Mouse (Mus musculus) hindbrain, embryonic 14.5 days (tissue): ENCODE results near the gene Kcnt1. TPM values are rescaled to one million over a fixed set of nuclear protein-coding genes. Genes with fewer than 3 reads are reported as not detected.

Experiments
- ATAC-seq: fragments of 200-750 bp; cut with Nextera tagmentation; 2 replicates; pipeline ENCODE4 v1.8.0; 2017; ENCODE audit warnings: moderate number of reproducible peaks, mild to moderate bottlenecking, moderate TSS enrichment, moderate library complexity; ENCODE audit not compliant: low FRiP score
- DNase-seq: peaks from one replicate; pipeline ENCODE4 v3.0.0-alpha.2; 2015; ENCODE audit warnings: low spot score
- H3K27ac ChIP-seq: fragments of 300-500 bp; sonication (generic); 2 replicates; pipeline ENCODE4 v1.5.1; 2014; ENCODE audit warnings: mild to moderate bottlenecking, moderate library complexity
- H3K27me3 ChIP-seq: fragments of 300-500 bp; sonication (generic); 2 replicates; pipeline ENCODE4 v1.6.1; 2014; ENCODE audit warnings: mild to moderate bottlenecking, low read length, mixed read lengths; ENCODE audit not compliant: control insufficient read depth, insufficient read depth
- H3K36me3 ChIP-seq: fragments of 300-500 bp; sonication (generic); replicated peaks from 2 replicates; pipeline ENCODE4 v1.6.1; 2014; ENCODE audit not compliant: control insufficient read depth, insufficient read depth
- H3K4me1 ChIP-seq: fragments of 300-500 bp; sonication (generic); replicated peaks from 2 replicates; pipeline ENCODE4 v1.6.1; 2014; ENCODE audit warnings: antibody characterized with exemption, low read length, mixed read lengths; ENCODE audit not compliant: control insufficient read depth, insufficient read depth
- H3K4me2 ChIP-seq: fragments of 300-500 bp; sonication (generic); replicated peaks from 2 replicates; pipeline ENCODE4 v1.6.1; 2014; ENCODE audit warnings: mild to moderate bottlenecking, moderate library complexity
- H3K4me3 ChIP-seq: fragments of 300-500 bp; sonication (generic); replicated peaks from 2 replicates; pipeline ENCODE4 v1.5.1; 2014; ENCODE audit warnings: mild to moderate bottlenecking, low read length
- H3K9ac ChIP-seq: fragments of 300-500 bp; sonication (generic); 2 replicates; pipeline ENCODE4 v1.6.1; 2014
- H3K9me3 ChIP-seq: fragments of 300-500 bp; sonication (generic); 2 replicates; pipeline ENCODE4 v1.6.1; 2016; ENCODE audit warnings: low read length; ENCODE audit not compliant: control insufficient read depth
- WGBS: fragments of 180-500 bp; shearing (Covaris S2); extraction: QIAGEN DNeasy Blood & Tissue Kit; methylation state at CpG from one replicate; pipeline ENCODE4 v1.1.7; 2014; 5-methylcytosine and 5-hydroxymethylcytosine counted together
- polyA plus RNA-seq: library from polyadenylated mRNA; unstranded; fragments of >200 nt; fragmentation: Nextera tagmentation; extraction: Ambion mirVana; gene quantifications from 2 replicates; pipeline ENCODE4 v1.2.1, GENCODE M21; 2014

Gene Kcnt1
- polyA plus RNA-seq, 1 experiment from 2014 or later = 20.6 TPM

- Histone ChIP-seq H3K27me3 (peaks cover 5% of the 10 kb centered on the region; the same call in 1 of the 2 replicates), H3K4me1 (peaks cover 6% of the 10 kb centered on the region), H3K36me3 (no peaks in the 10 kb centered on the region), H3K27ac (no peak overlapping the region), H3K9me3 (no peaks in the 10 kb centered on the region), H3K9ac (no peak overlapping the region), H3K4me2 (no peak overlapping the region), H3K4me3 (no peak overlapping the region)
- ATAC-seq (no peak), DNase-seq (peak; percentile 61)
- 14% methylated on average over 4 of the region's 4 CpGs for WGBS
Observed at GRCm38 (mm10) chr2:25865412-25865811, 1.9 kb downstream of the Kcnt1 start.

GRCm38 (mm10) chr2:25866656-25867055 lies 3.1 kb downstream of the Kcnt1 start:
- Histone ChIP-seq H3K4me2 (no peak overlapping the region), H3K36me3 (no peaks in the 10 kb centered on the region), H3K9me3 (no peaks in the 10 kb centered on the region), H3K4me3 (no peak overlapping the region), H3K4me1 (peaks cover 6% of the 10 kb centered on the region), H3K9ac (no peak overlapping the region), H3K27ac (no peak overlapping the region), H3K27me3 (peaks cover 5% of the 10 kb centered on the region; the same call in 1 of the 2 replicates)
- 63% methylated on average over 5 of the region's 5 CpGs for WGBS
- ATAC-seq (no peak), DNase-seq (no peak)

DNA sequence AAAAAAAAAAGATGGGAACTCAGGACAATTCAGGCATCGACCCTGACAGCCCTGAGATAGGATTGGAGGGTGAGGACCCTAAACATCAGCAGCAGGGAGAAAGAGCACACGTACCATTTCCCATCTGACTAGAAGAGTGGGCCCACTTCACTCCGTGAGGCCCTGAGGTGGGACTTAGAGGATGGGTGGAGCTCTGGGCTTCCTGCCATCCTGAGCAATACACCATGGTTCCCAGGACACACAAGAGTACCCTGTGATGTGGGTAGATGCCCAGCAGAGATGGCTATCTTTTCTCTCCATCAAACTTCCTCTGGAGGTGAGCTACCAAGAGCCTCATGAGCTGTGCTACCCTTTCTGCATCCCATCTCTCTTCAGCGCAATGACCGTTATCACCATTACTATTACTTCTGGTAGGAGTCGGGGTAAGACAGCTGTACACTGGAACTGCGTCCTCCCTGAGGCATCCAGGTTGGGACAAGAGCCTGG lies 13.8 kb downstream of the Kcnt1 start:
- H3K9me3 ChIP-seq = no peaks in the 10 kb centered on the region
- WGBS = 24% methylated on average over 7 of the region's 7 CpGs
- DNase-seq = no peak
- peaks cover 9% of the 10 kb centered on the region for H3K27me3 ChIP-seq
- no peak overlapping the region for H3K27ac ChIP-seq
- no peaks in the 10 kb centered on the region for H3K36me3 ChIP-seq
- 0 out of 2 replicates have a peak, but pooled peaks cover 9% of the 10 kb centered on the region for H3K4me1 ChIP-seq
- peak overlapping the region; percentile 66 for H3K4me2 ChIP-seq
- no peak; the same call in none of the 2 replicates for ATAC-seq
- H3K4me3 ChIP-seq = peak overlapping the region; percentile 55
- peak overlapping the region; percentile 77 for H3K9ac ChIP-seq

DNA sequence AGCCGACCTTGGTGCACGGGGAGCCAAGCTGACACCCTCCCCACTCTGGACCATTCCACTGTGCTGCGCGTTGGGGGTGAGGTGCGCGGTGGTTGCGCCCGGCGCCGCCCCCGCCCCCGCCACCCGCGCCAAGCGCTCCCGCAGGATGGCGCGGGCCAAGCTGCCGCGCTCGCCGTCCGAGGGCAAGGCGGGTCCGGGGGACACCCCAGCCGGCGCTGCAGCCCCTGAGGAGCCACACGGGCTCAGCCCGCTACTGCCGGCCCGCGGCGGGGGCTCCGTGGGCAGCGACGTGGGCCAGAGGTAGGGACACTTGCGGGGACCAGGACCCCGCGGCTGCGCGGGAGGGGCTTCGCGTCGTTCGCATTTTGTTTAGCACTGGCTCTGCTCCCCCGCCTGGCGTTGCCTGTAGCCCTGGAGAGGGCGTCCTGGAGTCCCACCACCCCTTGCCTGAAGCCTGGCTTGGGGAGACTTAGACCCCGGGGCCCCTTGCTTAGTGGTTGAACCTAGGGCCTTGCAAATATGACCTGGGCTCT lies 14.3 kb downstream of the Kcnt1 start:
- Histone ChIP-seq H3K4me2 (peak overlapping the region; percentile 66), H3K4me3 (peak overlapping the region; percentile 55), H3K27ac (no peak overlapping the region), H3K36me3 (no peaks in the 10 kb centered on the region), H3K9me3 (no peaks in the 10 kb centered on the region), H3K4me1 (0 out of 2 replicates have a peak, but pooled peaks cover 9% of the 10 kb centered on the region), H3K9ac (peak overlapping the region; percentile 77), H3K27me3 (peaks cover 9% of the 10 kb centered on the region)
- DNase-seq = peak; percentile 36
- 3% methylated on average over 49 of the region's 49 CpGs for WGBS
- peak; percentile 61 for ATAC-seq

- Histone ChIP-seq H3K27me3 (peaks cover 9% of the 10 kb centered on the region), H3K4me2 (peak overlapping the region; percentile 66), H3K4me1 (0 out of 2 replicates have a peak, but pooled peaks cover 9% of the 10 kb centered on the region), H3K27ac (no peak overlapping the region), H3K9ac (peak overlapping the region; percentile 77; the same call in 1 of the 2 replicates), H3K9me3 (no peaks in the 10 kb centered on the region), H3K36me3 (no peaks in the 10 kb centered on the region), H3K4me3 (peak overlapping the region; percentile 55)
- ATAC-seq = no peak
- DNase-seq = no peak
- 75% methylated on average over 2 of the region's 2 CpGs for WGBS
Observed at GRCm38 (mm10) chr2:25878516-25878915, 15.0 kb downstream of the Kcnt1 start.

GRCm38 (mm10) chr2:25879061-25879460 lies 15.5 kb downstream of the Kcnt1 start:
- ATAC-seq = no peak
- 0 out of 2 replicates have a peak, but pooled peaks cover 9% of the 10 kb centered on the region for H3K4me1 ChIP-seq
- no peaks in the 10 kb centered on the region for H3K9me3 ChIP-seq
- H3K4me3 ChIP-seq = no peak overlapping the region
- 78% methylated on average over 4 of the region's 4 CpGs for WGBS
- 0 out of 2 replicates have a peak overlapping the region, but pooled peaks have one; percentile 66 for H3K4me2 ChIP-seq
- peaks cover 9% of the 10 kb centered on the region for H3K27me3 ChIP-seq
- no peak for DNase-seq
- no peak overlapping the region for H3K27ac ChIP-seq
- no peak overlapping the region for H3K9ac ChIP-seq
- no peaks in the 10 kb centered on the region for H3K36me3 ChIP-seq

DNA sequence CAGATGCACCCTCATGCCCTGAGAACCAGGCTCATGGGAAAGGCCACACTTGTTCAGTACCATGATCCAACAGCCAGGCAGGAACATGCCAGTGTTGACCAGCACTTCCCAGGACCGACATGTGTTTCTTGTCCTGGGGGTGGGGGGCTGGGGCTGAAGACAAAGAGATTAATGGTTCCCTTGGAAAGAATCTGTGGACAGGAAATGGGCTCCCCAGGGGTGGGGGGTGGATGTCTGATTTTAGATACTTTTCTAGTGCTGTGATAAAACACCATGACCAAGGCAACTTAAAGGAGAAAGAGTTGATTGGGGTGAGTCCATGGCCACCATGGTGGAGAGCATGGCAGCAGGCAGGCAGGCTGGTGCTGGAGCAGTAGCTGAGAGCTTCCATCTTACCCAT lies 18.7 kb downstream of the Kcnt1 start:
- 0 out of 2 replicates have a peak, but pooled peaks cover 8% of the 10 kb centered on the region for H3K4me1 ChIP-seq
- ATAC-seq = no peak
- H3K9ac ChIP-seq = no peak overlapping the region
- H3K36me3 ChIP-seq = no peaks in the 10 kb centered on the region
- H3K27me3 ChIP-seq = peaks cover 4% of the 10 kb centered on the region; the same call in 1 of the 2 replicates
- DNase-seq = no peak
- no peak overlapping the region for H3K4me3 ChIP-seq
- H3K27ac ChIP-seq = no peak overlapping the region
- no peaks in the 10 kb centered on the region for H3K9me3 ChIP-seq
- H3K4me2 ChIP-seq = no peak overlapping the region
- 68% methylated on average over 1 of the region's 1 CpGs for WGBS

- Histone ChIP-seq H3K4me3 (no peak overlapping the region), H3K36me3 (no peaks in the 10 kb centered on the region), H3K4me1 (no peaks in the 10 kb centered on the region), H3K27ac (no peak overlapping the region), H3K4me2 (no peak overlapping the region), H3K9me3 (no peaks in the 10 kb centered on the region), H3K27me3 (no peaks in the 10 kb centered on the region), H3K9ac (no peak overlapping the region)
- ATAC-seq = no peak
- DNase-seq = no peak
- WGBS = 83% methylated on average over 3 of the region's 3 CpGs
Observed at GRCm38 (mm10) chr2:25884756-25885155, 21.2 kb downstream of the Kcnt1 start.

DNA sequence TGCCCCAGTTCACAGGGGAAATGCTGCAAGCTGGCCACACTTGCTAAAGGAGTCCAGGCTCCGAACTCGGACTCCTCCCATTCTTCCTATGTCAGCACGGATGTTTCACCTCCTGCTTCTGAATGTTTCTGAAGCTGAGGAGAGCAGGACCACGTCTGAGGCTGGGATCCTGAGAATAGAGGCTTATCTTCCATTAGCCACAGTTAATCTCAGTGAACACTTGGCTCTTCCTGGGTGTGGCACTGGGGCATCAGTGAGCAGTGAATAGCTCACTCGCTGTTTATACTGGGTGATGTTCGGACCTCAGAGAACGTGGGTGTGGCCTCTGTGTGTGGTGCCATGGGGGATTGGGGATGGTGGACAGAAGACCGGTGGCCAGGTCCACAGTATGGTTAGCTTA lies 23.7 kb downstream of the Kcnt1 start:
- Histone ChIP-seq H3K9me3 (no peaks in the 10 kb centered on the region), H3K4me3 (no peak overlapping the region), H3K27me3 (no peaks in the 10 kb centered on the region), H3K36me3 (no peaks in the 10 kb centered on the region), H3K4me2 (no peak overlapping the region), H3K27ac (no peak overlapping the region), H3K9ac (no peak overlapping the region), H3K4me1 (no peaks in the 10 kb centered on the region)
- DNase-seq (no peak), ATAC-seq (no peak)
- WGBS = 72% methylated on average over 8 of the region's 8 CpGs
